Mouse (Mus musculus): ENCODE data around the gene Kansl1. TPM values are rescaled to one million over a fixed set of nuclear protein-coding genes. Genes with fewer than 3 reads are reported as not detected.

Kansl1 gene
- polyA plus RNA-seq, 1 experiment from 2014 or later: 35.4 TPM

DNA sequence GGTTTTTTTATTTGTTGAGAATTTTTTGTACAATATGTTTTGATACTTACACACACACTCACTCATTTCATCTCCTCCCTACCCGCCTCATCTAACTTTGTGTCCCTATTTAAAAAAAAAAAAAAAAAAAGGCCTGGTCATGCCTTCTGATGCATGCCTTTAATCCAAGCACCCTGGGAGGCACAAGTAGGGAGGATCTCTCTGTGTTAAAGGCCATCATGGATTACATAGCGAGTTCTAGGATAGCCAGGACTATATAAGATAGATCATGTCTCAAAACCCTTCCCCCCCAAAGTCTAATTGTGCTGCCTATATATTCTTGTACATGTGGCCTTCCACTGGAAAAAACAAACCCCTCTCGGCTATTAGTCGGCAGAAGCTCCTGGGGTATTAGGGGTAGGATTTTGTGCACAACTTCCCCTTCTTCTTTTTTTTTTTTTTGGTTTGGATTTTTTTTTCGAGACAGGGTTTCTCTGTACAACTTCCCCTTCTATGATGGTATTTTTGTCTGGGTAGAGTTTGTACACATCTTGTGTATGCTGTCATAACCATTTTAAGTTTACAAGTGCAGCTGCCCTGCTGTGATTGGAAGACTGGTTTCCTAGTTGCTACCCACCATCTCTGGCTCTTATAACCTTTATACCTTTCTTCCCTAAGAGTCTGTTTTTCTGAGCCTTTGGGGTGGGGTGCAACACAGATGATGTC, 101.0 kb downstream of the Kansl1 start:
- Histone ChIP-seq H3K4me2 (ENCODE audit: low read depth, low read length, severe bottlenecking) (no peak overlapping the region), H3K36me3 (ENCODE audit: control insufficient read depth, insufficient read depth, low read length) (no peaks in the 10 kb centered on the region)
- whole genome bisulfite sequencing: 92% methylated on average over 5 of the region's 5 CpGs

DNA sequence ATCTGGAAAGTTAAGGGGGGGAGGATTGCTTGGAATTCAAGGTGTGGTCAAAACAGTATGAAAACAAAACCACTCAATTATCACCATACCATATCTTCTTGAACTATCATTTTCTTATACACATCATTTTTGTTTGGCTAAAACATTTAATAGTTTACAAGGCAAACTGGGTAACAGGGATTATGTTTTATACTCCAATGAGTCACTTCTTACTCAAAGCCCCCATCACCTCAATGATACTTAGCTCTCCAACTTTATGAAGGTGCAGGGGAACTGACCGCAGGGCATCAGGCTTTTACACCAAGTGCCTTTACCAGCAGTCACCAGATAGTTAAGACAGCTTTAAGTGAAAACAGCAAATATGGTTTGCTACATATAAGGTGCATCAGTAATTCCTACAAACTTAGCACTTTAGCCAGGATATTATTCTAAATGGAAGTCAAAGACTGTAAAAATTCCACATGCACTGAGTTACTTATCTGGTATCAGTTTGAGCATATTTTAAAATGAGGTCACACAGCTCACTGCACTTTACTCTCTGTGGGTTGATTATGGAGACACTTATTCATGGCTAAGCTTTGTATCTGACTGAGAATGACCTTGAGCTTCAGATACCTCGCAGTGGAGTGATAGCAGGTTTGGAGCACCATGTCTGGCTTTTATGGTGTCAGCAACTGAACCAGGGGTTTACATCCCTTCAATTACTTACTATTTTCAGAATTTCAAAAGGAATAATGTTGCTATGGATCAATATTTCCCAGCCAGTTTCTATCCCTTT, 104.6 kb downstream of the Kansl1 start:
- H3K9me3 ChIP-seq (ENCODE audit: control insufficient read depth, low read length): no peaks in the 10 kb centered on the region
- H3K27ac ChIP-seq (ENCODE audit: low read depth, low read length): no peak overlapping the region
- DNase-seq (ENCODE audit: low spot score): no peak
- ATAC-seq (replicated peaks; ENCODE audit: low FRiP score): no peak
- H3K27me3 ChIP-seq (ENCODE audit: control insufficient read depth, insufficient read depth, low read length): no peaks in the 10 kb centered on the region
- no peaks in the 10 kb centered on the region for H3K36me3 ChIP-seq (ENCODE audit: control insufficient read depth, insufficient read depth, low read length)
- H3K4me1 ChIP-seq (replicated peaks; ENCODE audit: control insufficient read depth, insufficient read depth, low read length): no peaks in the 10 kb centered on the region
- 90% methylated on average over 2 of the region's 2 CpGs for WGBS
- H3K4me2 ChIP-seq (ENCODE audit: low read depth, low read length, severe bottlenecking): no peak overlapping the region
- no peak overlapping the region for H3K4me3 ChIP-seq (ENCODE audit: low read depth, low read length)
- no peak overlapping the region for H3K9ac ChIP-seq (ENCODE audit: low read length)

More for the DNA sequence above, 101.0 kb downstream of the Kansl1 start:
- ATAC-seq (replicated peaks; ENCODE audit: low FRiP score) (no peak), DNase-seq (ENCODE audit: low spot score) (no peak)
- H3K9ac ChIP-seq (ENCODE audit: low read length): no peak overlapping the region
- no peaks in the 10 kb centered on the region for H3K9me3 ChIP-seq (ENCODE audit: control insufficient read depth, low read length)
- H3K27me3 ChIP-seq (ENCODE audit: control insufficient read depth, insufficient read depth, low read length): no peaks in the 10 kb centered on the region
- H3K4me1 ChIP-seq (replicated peaks; ENCODE audit: control insufficient read depth, insufficient read depth, low read length): no peaks in the 10 kb centered on the region
- no peak overlapping the region for H3K27ac ChIP-seq (ENCODE audit: low read depth, low read length)
- H3K4me3 ChIP-seq (ENCODE audit: low read depth, low read length): no peak overlapping the region

GRCm38 (mm10) chr11:104362704-104363103, 106.0 kb downstream of the Kansl1 start:
- Histone ChIP-seq H3K4me3 (ENCODE audit: low read depth, low read length) (no peak overlapping the region), H3K9me3 (ENCODE audit: control insufficient read depth, low read length) (no peaks in the 10 kb centered on the region), H3K36me3 (ENCODE audit: control insufficient read depth, insufficient read depth, low read length) (no peaks in the 10 kb centered on the region), H3K27me3 (ENCODE audit: control insufficient read depth, insufficient read depth, low read length) (no peaks in the 10 kb centered on the region), H3K27ac (ENCODE audit: low read depth, low read length) (no peak overlapping the region), H3K4me2 (ENCODE audit: low read depth, low read length, severe bottlenecking) (no peak overlapping the region), H3K4me1 (replicated peaks; ENCODE audit: control insufficient read depth, insufficient read depth, low read length) (no peaks in the 10 kb centered on the region), H3K9ac (ENCODE audit: low read length) (no peak overlapping the region)
- WGBS: 93% methylated on average over 1 of the region's 1 CpGs
- ATAC-seq (replicated peaks; ENCODE audit: low FRiP score) (no peak), DNase-seq (ENCODE audit: low spot score) (no peak)

DNA sequence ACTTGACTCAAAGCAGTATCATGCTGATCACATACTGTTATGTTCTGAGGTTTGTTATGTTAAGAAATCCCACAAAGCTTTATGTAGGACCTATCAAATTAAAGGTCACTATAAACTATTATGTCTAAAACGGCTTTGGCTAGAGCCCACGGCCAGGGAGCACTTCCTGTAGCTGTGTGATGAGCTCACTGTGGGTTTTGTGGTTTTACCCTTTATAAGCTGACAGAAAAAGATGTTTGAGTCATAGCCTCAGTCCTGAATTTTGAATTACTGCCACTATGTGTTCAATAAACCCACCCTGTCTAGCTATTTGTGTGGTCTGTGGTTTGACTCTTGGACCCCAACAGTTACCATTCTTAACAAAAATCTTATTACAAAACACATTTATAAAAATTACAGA, 106.9 kb downstream of the Kansl1 start:
- DNase-seq (ENCODE audit: low spot score) (no peak), ATAC-seq (replicated peaks; ENCODE audit: low FRiP score) (no peak)
- no peak overlapping the region for H3K4me3 ChIP-seq (ENCODE audit: low read depth, low read length)
- no peaks in the 10 kb centered on the region; the same call in 1 of the 2 replicates for H3K36me3 ChIP-seq (ENCODE audit: control insufficient read depth, insufficient read depth, low read length)
- no peaks in the 10 kb centered on the region for H3K4me1 ChIP-seq (replicated peaks; ENCODE audit: control insufficient read depth, insufficient read depth, low read length)
- H3K27ac ChIP-seq (ENCODE audit: low read depth, low read length): no peak overlapping the region
- no peak overlapping the region for H3K4me2 ChIP-seq (ENCODE audit: low read depth, low read length, severe bottlenecking)
- H3K9me3 ChIP-seq (ENCODE audit: control insufficient read depth, low read length): no peaks in the 10 kb centered on the region
- H3K27me3 ChIP-seq (ENCODE audit: control insufficient read depth, insufficient read depth, low read length): no peaks in the 10 kb centered on the region
- 83% methylated on average over 2 of the region's 2 CpGs for WGBS
- no peak overlapping the region for H3K9ac ChIP-seq (ENCODE audit: low read length)

DNA sequence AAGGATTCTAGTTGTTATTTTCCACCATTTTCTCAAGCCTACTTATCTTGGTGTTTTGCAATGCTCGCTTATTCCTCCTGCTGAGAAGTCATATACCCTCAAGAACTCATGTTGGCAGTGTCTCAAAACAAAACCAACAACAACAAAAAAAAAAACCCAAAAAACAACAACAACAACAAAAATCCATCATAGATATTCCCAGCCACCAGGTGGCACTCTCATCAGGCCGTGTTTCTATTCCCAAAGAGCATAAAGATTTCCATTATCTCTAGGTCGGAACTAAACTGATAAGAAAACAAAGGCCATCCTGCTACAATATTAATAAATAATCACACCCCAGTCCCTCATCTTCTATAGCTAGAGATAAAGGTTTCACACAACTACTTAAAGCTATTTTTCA, 121.7 kb downstream of the Kansl1 start:
- no peak overlapping the region for H3K4me3 ChIP-seq (ENCODE audit: low read depth, low read length)
- no peak overlapping the region for H3K9ac ChIP-seq (ENCODE audit: low read length)
- no peak for ATAC-seq (replicated peaks; ENCODE audit: low FRiP score)
- H3K9me3 ChIP-seq (ENCODE audit: control insufficient read depth, low read length): no peaks in the 10 kb centered on the region
- H3K27ac ChIP-seq (ENCODE audit: low read depth, low read length): no peak overlapping the region
- H3K4me2 ChIP-seq (ENCODE audit: low read depth, low read length, severe bottlenecking): no peak overlapping the region
- H3K4me1 ChIP-seq (replicated peaks; ENCODE audit: control insufficient read depth, insufficient read depth, low read length): no peaks in the 10 kb centered on the region
- peaks cover 16% of the 10 kb centered on the region; the same call in 1 of the 2 replicates for H3K36me3 ChIP-seq (ENCODE audit: control insufficient read depth, insufficient read depth, low read length)
- no peaks in the 10 kb centered on the region for H3K27me3 ChIP-seq (ENCODE audit: control insufficient read depth, insufficient read depth, low read length)
- WGBS: 79% methylated on average over 3 of the region's 3 CpGs
- DNase-seq (ENCODE audit: low spot score): no peak

GRCm38 (mm10) chr11:104334946-104335345, 133.7 kb downstream of the Kansl1 start:
- H3K9me3 ChIP-seq (ENCODE audit: control insufficient read depth, low read length): no peaks in the 10 kb centered on the region
- DNase-seq (ENCODE audit: low spot score): no peak
- H3K9ac ChIP-seq (ENCODE audit: low read length): no peak overlapping the region
- no peak overlapping the region for H3K4me3 ChIP-seq (ENCODE audit: low read depth, low read length)
- H3K4me1 ChIP-seq (replicated peaks; ENCODE audit: control insufficient read depth, insufficient read depth, low read length): no peaks in the 10 kb centered on the region
- 93% methylated on average over 13 of the region's 13 CpGs for WGBS
- peaks cover 15% of the 10 kb centered on the region; the same call in 1 of the 2 replicates for H3K36me3 ChIP-seq (ENCODE audit: control insufficient read depth, insufficient read depth, low read length)
- no peak overlapping the region for H3K27ac ChIP-seq (ENCODE audit: low read depth, low read length)
- H3K27me3 ChIP-seq (ENCODE audit: control insufficient read depth, insufficient read depth, low read length): no peaks in the 10 kb centered on the region
- no peak for ATAC-seq (replicated peaks; ENCODE audit: low FRiP score)
- no peak overlapping the region for H3K4me2 ChIP-seq (ENCODE audit: low read depth, low read length, severe bottlenecking)

GRCm38 (mm10) chr11:104334115-104334514, 134.5 kb downstream of the Kansl1 start:
- no peaks in the 10 kb centered on the region for H3K9me3 ChIP-seq (ENCODE audit: control insufficient read depth, low read length)
- 82% methylated on average over 5 of the region's 5 CpGs for WGBS
- no peak overlapping the region for H3K27ac ChIP-seq (ENCODE audit: low read depth, low read length)
- no peak overlapping the region for H3K4me3 ChIP-seq (ENCODE audit: low read depth, low read length)
- H3K36me3 ChIP-seq (ENCODE audit: control insufficient read depth, insufficient read depth, low read length): peaks cover 15% of the 10 kb centered on the region; the same call in 1 of the 2 replicates
- no peak overlapping the region for H3K9ac ChIP-seq (ENCODE audit: low read length)
- no peak for ATAC-seq (replicated peaks; ENCODE audit: low FRiP score)
- DNase-seq (ENCODE audit: low spot score): no peak
- no peaks in the 10 kb centered on the region for H3K27me3 ChIP-seq (ENCODE audit: control insufficient read depth, insufficient read depth, low read length)
- H3K4me2 ChIP-seq (ENCODE audit: low read depth, low read length, severe bottlenecking): no peak overlapping the region
- H3K4me1 ChIP-seq (replicated peaks; ENCODE audit: control insufficient read depth, insufficient read depth, low read length): no peaks in the 10 kb centered on the region

DNA sequence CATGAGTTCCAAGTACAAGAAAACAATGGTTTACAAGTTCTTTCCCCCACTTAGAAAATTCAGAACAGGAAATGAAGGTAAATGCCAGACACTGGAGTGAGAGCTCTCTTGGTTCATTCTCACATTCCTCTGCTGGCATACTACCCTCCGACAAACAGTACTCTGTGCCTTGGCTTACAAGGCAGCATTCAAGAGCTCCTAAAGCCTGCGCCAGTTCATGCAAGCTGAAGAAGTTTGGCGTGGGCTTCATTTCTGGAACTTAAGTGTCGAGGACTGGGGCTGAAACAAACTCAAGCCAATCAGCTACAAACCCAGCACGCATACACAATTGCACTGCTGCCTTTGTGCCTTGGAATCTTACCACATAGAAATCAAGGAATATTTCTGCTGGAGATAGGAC, 136.6 kb downstream of the Kansl1 start:
- WGBS: 91% methylated on average over 5 of the region's 5 CpGs

More for the DNA sequence above, 136.6 kb downstream of the Kansl1 start:
- no peak overlapping the region for H3K27ac ChIP-seq (ENCODE audit: low read depth, low read length)
- no peak overlapping the region for H3K4me2 ChIP-seq (ENCODE audit: low read depth, low read length, severe bottlenecking)
- H3K9me3 ChIP-seq (ENCODE audit: control insufficient read depth, low read length): no peaks in the 10 kb centered on the region
- no peaks in the 10 kb centered on the region for H3K27me3 ChIP-seq (ENCODE audit: control insufficient read depth, insufficient read depth, low read length)
- DNase-seq (ENCODE audit: low spot score) (no peak), ATAC-seq (replicated peaks; ENCODE audit: low FRiP score) (no peak)
- no peak overlapping the region for H3K9ac ChIP-seq (ENCODE audit: low read length)
- peaks cover 15% of the 10 kb centered on the region; the same call in 1 of the 2 replicates for H3K36me3 ChIP-seq (ENCODE audit: control insufficient read depth, insufficient read depth, low read length)
- no peak overlapping the region for H3K4me3 ChIP-seq (ENCODE audit: low read depth, low read length)
- H3K4me1 ChIP-seq (replicated peaks; ENCODE audit: control insufficient read depth, insufficient read depth, low read length): no peaks in the 10 kb centered on the region

Data from forebrain, embryonic 11.5 days (tissue).